Mouse (Mus musculus): ENCODE results near the gene Rufy2. TPM values are rescaled to one million over a fixed set of nuclear protein-coding genes. Genes with fewer than 3 reads are reported as not detected.
A peak's percentile ranks its signal among the peaks of the same experiment; 100 is the strongest.

The Rufy2 gene
- polyA plus RNA-seq, 1 experiment, result not detected

DNA sequence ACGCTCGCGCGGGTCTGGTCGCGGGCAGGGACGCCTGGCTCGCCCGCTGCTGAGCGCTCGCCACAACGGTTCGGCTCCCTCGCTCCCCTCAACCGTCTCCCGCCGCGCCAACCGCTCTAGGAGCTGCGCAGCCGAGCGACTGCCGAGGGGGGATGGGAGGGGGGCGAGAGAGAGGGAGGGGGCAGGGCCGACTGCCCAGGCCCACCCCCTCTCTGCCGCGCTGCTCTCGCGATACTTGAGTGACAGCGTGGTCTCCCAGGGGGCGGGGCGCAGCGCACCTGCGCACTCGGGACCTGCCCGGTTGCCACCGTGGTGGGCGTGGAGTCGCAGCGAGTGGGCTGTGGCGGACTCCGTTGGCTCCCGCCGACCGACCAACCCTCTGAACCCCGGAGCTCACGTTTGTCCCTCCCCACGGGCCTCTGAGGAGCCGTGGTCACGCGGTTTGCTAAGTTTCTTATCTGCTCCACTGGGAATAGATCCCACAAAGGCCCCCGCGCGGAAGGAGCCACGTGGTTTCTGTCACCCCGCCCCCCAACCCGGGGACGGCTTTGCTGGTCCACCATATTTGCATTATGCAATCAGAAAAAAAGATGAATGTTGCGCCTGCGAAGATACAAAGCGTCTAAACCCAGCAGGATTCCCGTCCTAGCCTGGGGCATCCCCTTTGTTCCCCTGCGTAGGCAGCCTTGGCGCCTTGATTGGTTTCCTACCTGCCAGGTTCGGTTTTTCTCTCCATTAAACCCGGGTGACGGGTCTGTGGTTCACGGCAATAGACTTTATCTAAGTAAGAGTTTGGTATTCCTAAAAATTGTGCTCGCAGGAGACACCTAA lies 43.9 kb downstream of the Rufy2 start, which contains the start of the genes Hnrnph3 and Pbld2:
Gene Hnrnph3 (minus strand): TSS at position 469 of the 831 bp plus-strand sequence.
Gene Pbld2 (plus strand): TSS at position 567 of the 831 bp plus-strand sequence.
- WGBS, result under 1% methylated on average over 69 of the region's 69 CpGs
- Histone ChIP-seq H3K27ac (ENCODE audit: insufficient read depth, low read depth, low read length) (peak within 1 kb of the TSS; percentile 100), H3K4me1 (ENCODE audit: control insufficient read depth, insufficient read depth, low read length) (peaks cover 5% of the 10 kb centered on the region; the same call in 1 of the 2 replicates), H3K4me3 (ENCODE audit: insufficient read depth, low read depth, low read length) (peak within 1 kb of the TSS; percentile 96)
- 0 out of 2 replicates have a peak, but pooled peaks have one; percentile 6 for TF ChIP-seq CTCF (IDR thresholded peaks at IDR 0.05; ENCODE audit: insufficient read depth, low read depth, low read length)
- peak; percentile 92 for TF ChIP-seq POLR2A (IDR thresholded peaks at IDR 0.05; ENCODE audit: insufficient read depth, low read depth, low read length)

DNA sequence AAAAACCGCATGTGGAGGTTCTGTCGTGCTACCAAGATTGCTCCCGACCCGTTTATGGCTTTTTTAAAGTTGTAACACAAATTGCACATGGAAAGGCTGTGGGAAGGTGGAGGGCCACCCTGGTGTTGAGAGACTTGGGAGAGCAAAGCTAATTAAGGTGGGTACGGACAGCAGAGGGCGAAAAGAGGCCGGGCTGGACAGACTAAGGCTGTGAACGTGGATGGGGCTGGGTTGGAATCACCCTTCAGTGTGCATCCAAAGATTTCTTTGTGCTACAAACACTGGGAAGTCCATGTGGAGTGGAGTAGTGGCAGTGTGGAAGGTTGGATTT lies 44.5 kb downstream of the Rufy2 start:
- under 1% methylated on average over 8 of the region's 8 CpGs for WGBS
- peaks cover 5% of the 10 kb centered on the region; the same call in 1 of the 2 replicates for H3K4me1 ChIP-seq (ENCODE audit: control insufficient read depth, insufficient read depth, low read length)
- H3K27ac ChIP-seq (ENCODE audit: insufficient read depth, low read depth, low read length), result peak overlapping the region; percentile 99
- no peak for TF ChIP-seq POLR2A (IDR thresholded peaks at IDR 0.05; ENCODE audit: insufficient read depth, low read depth, low read length)
- no peak for TF ChIP-seq CTCF (IDR thresholded peaks at IDR 0.05; ENCODE audit: insufficient read depth, low read depth, low read length)
- peak overlapping the region; percentile 96 for H3K4me3 ChIP-seq (ENCODE audit: insufficient read depth, low read depth, low read length)

DNA sequence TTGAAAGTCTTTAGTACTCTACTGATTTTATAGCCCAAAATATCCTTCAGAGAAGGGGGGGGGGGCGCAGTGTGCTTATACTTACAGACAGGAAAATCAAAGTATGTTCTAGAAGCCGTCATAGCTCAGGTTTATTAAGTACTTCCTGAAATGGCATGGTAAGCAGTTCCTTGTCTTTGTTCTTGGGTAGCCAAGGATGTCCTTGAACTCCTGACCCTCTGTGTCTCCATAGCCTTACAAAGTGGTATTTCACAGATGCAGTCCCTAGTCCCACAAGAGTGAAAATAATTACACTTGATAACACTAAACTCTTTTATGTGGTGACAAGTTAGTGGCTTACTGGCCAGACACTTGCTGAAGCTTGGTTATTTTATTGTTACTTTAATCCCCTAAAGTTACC lies 45.0 kb downstream of the Rufy2 start:
- WGBS, result 15% methylated on average over 2 of the region's 2 CpGs
- no peak for TF ChIP-seq POLR2A (IDR thresholded peaks at IDR 0.05; ENCODE audit: insufficient read depth, low read depth, low read length)
- TF ChIP-seq CTCF (IDR thresholded peaks at IDR 0.05; ENCODE audit: insufficient read depth, low read depth, low read length), result no peak
- peaks cover 5% of the 10 kb centered on the region; the same call in 1 of the 2 replicates for H3K4me1 ChIP-seq (ENCODE audit: control insufficient read depth, insufficient read depth, low read length)
- no peak overlapping the region for H3K4me3 ChIP-seq (ENCODE audit: insufficient read depth, low read depth, low read length)
- H3K27ac ChIP-seq (ENCODE audit: insufficient read depth, low read depth, low read length), result peak overlapping the region; percentile 36

DNA sequence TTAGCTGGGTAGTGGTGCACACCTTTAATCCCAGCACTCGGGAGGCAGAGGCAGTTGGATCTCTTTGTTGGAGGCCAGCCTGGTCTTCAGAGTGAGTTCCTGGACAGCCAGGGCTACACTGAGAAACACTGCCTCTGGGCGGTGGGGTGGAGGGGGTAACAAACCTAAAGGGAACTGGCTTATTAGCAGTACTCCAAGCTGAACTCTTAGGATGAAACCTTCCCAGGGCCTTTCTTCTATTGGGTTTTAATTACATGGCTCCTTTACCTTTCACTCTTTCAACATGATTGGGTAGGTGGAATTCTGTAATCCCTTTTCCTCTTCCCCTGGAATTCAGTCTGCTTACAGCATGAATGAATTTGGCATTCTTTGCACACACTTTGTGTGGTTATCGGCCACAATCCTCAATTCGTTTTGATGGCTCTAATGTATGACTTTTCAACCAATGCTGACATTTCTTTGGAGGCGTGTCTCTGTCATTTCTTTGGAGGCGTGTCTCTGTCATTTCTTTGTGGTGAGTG lies 45.5 kb downstream of the Rufy2 start:
- H3K4me3 ChIP-seq (ENCODE audit: insufficient read depth, low read depth, low read length), result no peak overlapping the region
- TF ChIP-seq POLR2A (IDR thresholded peaks at IDR 0.05; ENCODE audit: insufficient read depth, low read depth, low read length) (no peak), CTCF (IDR thresholded peaks at IDR 0.05; ENCODE audit: insufficient read depth, low read depth, low read length) (no peak)
- H3K27ac ChIP-seq (ENCODE audit: insufficient read depth, low read depth, low read length), result peak overlapping the region; percentile 36; the same call in 1 of the 2 replicates
- peaks cover 5% of the 10 kb centered on the region; the same call in 1 of the 2 replicates for H3K4me1 ChIP-seq (ENCODE audit: control insufficient read depth, insufficient read depth, low read length)
- WGBS, result 20% methylated on average over 6 of the region's 6 CpGs

DNA sequence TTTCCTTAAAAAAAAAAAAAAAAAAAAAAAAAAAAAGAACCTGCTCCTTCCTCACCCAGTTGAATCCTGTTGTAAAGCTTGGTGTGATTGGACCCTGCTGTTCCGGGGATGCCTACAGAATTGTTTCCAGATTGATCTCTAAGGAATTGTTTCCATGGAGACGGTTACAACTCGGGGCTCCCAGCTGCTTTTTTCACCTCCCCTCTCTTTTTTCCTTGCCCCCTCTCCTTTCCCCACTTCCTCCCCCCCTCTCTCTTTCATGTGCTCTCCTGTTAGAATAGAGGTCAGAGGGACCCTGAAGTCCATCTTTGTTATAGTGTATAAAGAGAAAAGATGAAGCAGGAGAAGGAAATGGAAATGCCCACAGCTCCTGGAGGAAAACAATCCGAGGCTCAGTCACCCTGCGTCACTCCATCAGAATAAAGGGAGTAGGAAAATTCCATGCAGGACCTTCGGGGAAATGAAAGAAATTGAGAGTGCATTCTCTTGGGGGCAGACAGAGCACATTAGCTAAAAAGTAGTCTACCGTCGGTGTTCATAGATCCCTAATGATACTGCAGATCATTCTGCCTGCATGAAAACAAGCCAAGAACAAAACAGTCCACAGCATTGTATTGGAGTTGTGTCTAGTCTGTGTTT lies 46.3 kb downstream of the Rufy2 start:
- 12% methylated on average over 8 of the region's 8 CpGs for WGBS
- H3K27ac ChIP-seq (ENCODE audit: insufficient read depth, low read depth, low read length), result peak overlapping the region; percentile 24; the same call in 1 of the 2 replicates
- no peak overlapping the region for H3K4me3 ChIP-seq (ENCODE audit: insufficient read depth, low read depth, low read length)

DNA sequence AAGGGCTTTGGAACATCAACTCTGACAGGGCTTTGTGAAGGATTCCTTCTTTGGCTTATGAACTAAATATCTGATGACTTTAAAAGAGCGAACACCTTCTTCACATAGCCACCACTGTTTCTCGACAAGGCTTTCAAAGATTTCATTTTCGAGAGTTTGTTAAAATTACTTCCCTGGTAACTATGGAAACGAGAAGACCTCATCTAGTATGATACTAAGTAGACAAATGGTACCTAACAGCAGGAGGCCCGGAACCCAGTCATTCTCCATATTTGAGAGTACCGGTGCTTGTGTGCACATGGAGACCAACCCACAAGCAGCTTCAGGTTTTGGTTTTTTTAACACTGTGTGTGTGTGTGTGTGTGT lies 46.8 kb downstream of the Rufy2 start:
- peak overlapping the region; percentile 24; the same call in 1 of the 2 replicates for H3K27ac ChIP-seq (ENCODE audit: insufficient read depth, low read depth, low read length)
- H3K4me1 ChIP-seq (ENCODE audit: control insufficient read depth, insufficient read depth, low read length), result peaks cover 5% of the 10 kb centered on the region; the same call in 1 of the 2 replicates
- no peak for TF ChIP-seq CTCF (IDR thresholded peaks at IDR 0.05; ENCODE audit: insufficient read depth, low read depth, low read length)
- TF ChIP-seq POLR2A (IDR thresholded peaks at IDR 0.05; ENCODE audit: insufficient read depth, low read depth, low read length), result no peak
- no peak overlapping the region for H3K4me3 ChIP-seq (ENCODE audit: insufficient read depth, low read depth, low read length)
- 31% methylated on average over 6 of the region's 6 CpGs for WGBS

More for the DNA sequence above, 46.3 kb downstream of the Rufy2 start:
- no peak for TF ChIP-seq CTCF (IDR thresholded peaks at IDR 0.05; ENCODE audit: insufficient read depth, low read depth, low read length)
- TF ChIP-seq POLR2A (IDR thresholded peaks at IDR 0.05; ENCODE audit: insufficient read depth, low read depth, low read length), result no peak
- H3K4me1 ChIP-seq (ENCODE audit: control insufficient read depth, insufficient read depth, low read length), result peaks cover 5% of the 10 kb centered on the region; the same call in 1 of the 2 replicates

DNA sequence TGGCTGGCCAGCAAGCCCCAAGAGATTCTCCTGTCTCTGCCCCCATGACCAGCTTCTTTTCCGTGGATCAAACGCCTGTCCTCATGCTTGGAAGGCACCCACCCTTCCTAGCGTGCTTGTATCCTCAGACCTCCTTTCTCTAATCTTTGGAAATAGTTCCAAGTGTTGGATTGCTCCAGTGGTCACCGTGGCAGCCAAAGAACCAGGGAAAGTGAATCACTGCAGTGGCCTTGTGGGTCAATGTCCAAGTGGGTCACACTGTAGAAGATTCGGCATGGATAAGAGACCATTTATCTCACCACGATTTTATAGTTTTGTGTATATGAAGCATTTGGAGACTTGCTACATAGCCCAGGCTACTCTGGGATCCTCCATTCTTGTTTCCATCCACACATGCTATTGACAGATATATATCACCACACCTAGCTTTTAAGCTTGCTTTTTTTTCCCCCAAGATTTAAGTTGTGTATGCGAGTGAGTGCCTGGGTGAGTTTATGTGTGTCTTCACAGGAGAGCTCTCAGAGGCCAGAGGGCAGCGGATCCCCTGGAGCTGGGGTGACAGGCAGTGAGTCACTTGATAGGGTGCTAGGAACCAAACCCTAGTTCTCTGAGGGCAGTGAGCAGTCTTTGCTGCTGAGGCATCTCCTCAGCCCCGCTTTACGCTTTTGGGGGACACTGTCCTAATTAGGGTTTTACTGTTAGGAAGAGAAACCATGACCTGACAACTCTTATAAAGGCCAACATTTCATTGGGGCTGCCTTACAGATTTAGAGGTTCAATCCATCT lies 47.5 kb downstream of the Rufy2 start:
- TF ChIP-seq POLR2A (IDR thresholded peaks at IDR 0.05; ENCODE audit: insufficient read depth, low read depth, low read length), result no peak
- no peak for TF ChIP-seq CTCF (IDR thresholded peaks at IDR 0.05; ENCODE audit: insufficient read depth, low read depth, low read length)

DNA sequence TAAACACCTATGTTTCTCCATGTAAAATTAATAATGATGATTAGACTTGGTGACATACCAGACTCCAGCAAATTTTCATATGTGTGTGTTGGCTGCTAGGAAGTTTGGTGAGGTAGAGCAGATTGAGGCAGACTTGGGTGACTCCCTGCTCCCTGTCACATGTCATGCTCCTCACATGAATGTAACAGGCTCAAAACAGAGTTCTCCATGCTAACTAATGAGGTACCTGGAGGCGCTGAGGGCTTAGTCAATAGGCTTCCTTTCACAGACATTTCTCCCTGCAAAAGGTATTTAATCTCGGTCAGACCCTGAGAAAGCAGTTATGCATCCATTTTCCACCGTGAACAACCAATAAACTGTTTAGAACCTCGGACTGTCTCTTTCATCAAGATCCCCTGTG lies 48.4 kb downstream of the Rufy2 start:
- Histone ChIP-seq H3K27ac (ENCODE audit: insufficient read depth, low read depth, low read length) (no peak overlapping the region), H3K4me1 (ENCODE audit: control insufficient read depth, insufficient read depth, low read length) (peaks cover 3% of the 10 kb centered on the region; the same call in 1 of the 2 replicates), H3K4me3 (ENCODE audit: insufficient read depth, low read depth, low read length) (no peak overlapping the region)
- TF ChIP-seq POLR2A (IDR thresholded peaks at IDR 0.05; ENCODE audit: insufficient read depth, low read depth, low read length) (no peak), CTCF (IDR thresholded peaks at IDR 0.05; ENCODE audit: insufficient read depth, low read depth, low read length) (no peak)
- WGBS, result 45% methylated on average over 4 of the region's 4 CpGs

More for the DNA sequence above, 47.5 kb downstream of the Rufy2 start:
- Histone ChIP-seq H3K27ac (ENCODE audit: insufficient read depth, low read depth, low read length) (no peak overlapping the region), H3K4me1 (ENCODE audit: control insufficient read depth, insufficient read depth, low read length) (peaks cover 3% of the 10 kb centered on the region; the same call in 1 of the 2 replicates), H3K4me3 (ENCODE audit: insufficient read depth, low read depth, low read length) (no peak overlapping the region)
- 87% methylated on average over 10 of the region's 10 CpGs for WGBS

Measured in olfactory bulb, adult 2 months (tissue).